Mouse (Mus musculus): ENCODE data around the gene Ak5.
"Not testable (repeated sequence)": the region's sequence is repeated elsewhere in the genome, so short reads cannot be mapped to it uniquely, and the experiment has no call there.

Ak5 gene

GRCm38 (mm10) chr3:152472676-152473075 lies 195.5 kb downstream of the Ak5 start:
- peak; percentile 36 to 53 for DNase-seq

- no peak for DNase-seq
Observed at GRCm38 (mm10) chr3:152470347-152470746, 197.8 kb downstream of the Ak5 start.

- DNase-seq = no peak
Observed at GRCm38 (mm10) chr3:152469423-152470200, 198.5 kb downstream of the Ak5 start.

- no peak for DNase-seq
Observed at GRCm38 (mm10) chr3:152468569-152469041, 199.6 kb downstream of the Ak5 start.

GRCm38 (mm10) chr3:152468032-152468431 lies 200.1 kb downstream of the Ak5 start:
- DNase-seq = no peak

- no peak for DNase-seq
Observed at GRCm38 (mm10) chr3:152467312-152467711, 200.8 kb downstream of the Ak5 start.

GRCm38 (mm10) chr3:152466849-152467248 lies 201.3 kb downstream of the Ak5 start:
- no peak for DNase-seq

GRCm38 (mm10) chr3:152465338-152465737 lies 202.8 kb downstream of the Ak5 start:
- DNase-seq = no peak

- DNase-seq = no peak
Observed at GRCm38 (mm10) chr3:152464462-152464861, 203.7 kb downstream of the Ak5 start.

GRCm38 (mm10) chr3:152462900-152463299 lies 205.3 kb downstream of the Ak5 start:
- DNase-seq = no peak

- no peak for DNase-seq
Observed at GRCm38 (mm10) chr3:152462038-152462547, 206.1 kb downstream of the Ak5 start.

- DNase-seq = no peak
Observed at GRCm38 (mm10) chr3:152460802-152461201, 207.4 kb downstream of the Ak5 start.

GRCm38 (mm10) chr3:152458875-152459274 lies 209.3 kb downstream of the Ak5 start:
- not testable (repeated sequence) for DNase-seq

- DNase-seq = no peak
Observed at GRCm38 (mm10) chr3:152457308-152458035, 210.7 kb downstream of the Ak5 start.

GRCm38 (mm10) chr3:152453163-152453562 lies 215.0 kb downstream of the Ak5 start:
- no peak for DNase-seq

- no peak for DNase-seq
Observed at GRCm38 (mm10) chr3:152446966-152447365, 221.2 kb downstream of the Ak5 start.

GRCm38 (mm10) chr3:152444114-152444513 lies 224.0 kb downstream of the Ak5 start:
- no peak for DNase-seq

GRCm38 (mm10) chr3:152442795-152443194 lies 225.4 kb downstream of the Ak5 start:
- DNase-seq = no peak

- DNase-seq = no peak
Observed at GRCm38 (mm10) chr3:152438068-152438467, 230.1 kb downstream of the Ak5 start.

- no peak for DNase-seq
Observed at GRCm38 (mm10) chr3:152435590-152435989, 232.6 kb downstream of the Ak5 start.

GRCm38 (mm10) chr3:152432677-152433076 lies 235.5 kb downstream of the Ak5 start:
- DNase-seq = no peak

GRCm38 (mm10) chr3:152428925-152429324 lies 239.2 kb downstream of the Ak5 start:
- DNase-seq = no peak

All from cerebellum, postnatal 25 days (tissue).